Mouse (Mus musculus) forebrain, embryonic 10.5 days (tissue): ENCODE data around the gene Anapc4. TPM values are rescaled to one million over a fixed set of nuclear protein-coding genes. Genes with fewer than 3 reads are reported as not detected.

ENCODE experiments used
- DNase-seq: peaks from one replicate; pipeline ENCODE4 v3.0.0-alpha.2; 2017; ENCODE audit warnings: low spot score; ENCODE audit errors: extremely low spot score
- H3K27ac ChIP-seq: fragments of 300-500 bp; sonication (generic); 2 replicates; pipeline ENCODE4 v1.5.1; 2016; ENCODE audit warnings: mild to moderate bottlenecking
- H3K27me3 ChIP-seq: fragments of 300-500 bp; sonication (generic); 2 replicates; pipeline ENCODE4 v1.6.1; 2016; ENCODE audit warnings: mild to moderate bottlenecking; ENCODE audit not compliant: poor library complexity, severe bottlenecking
- H3K36me3 ChIP-seq: fragments of 300-500 bp; sonication (generic); replicated peaks from 2 replicates; pipeline ENCODE4 v1.6.1; 2016; ENCODE audit warnings: mild to moderate bottlenecking, moderate library complexity
- H3K4me1 ChIP-seq: fragments of 300-500 bp; sonication (generic); 2 replicates; pipeline ENCODE4 v1.6.1; 2016
- H3K4me3 ChIP-seq: fragments of 300-500 bp; sonication (generic); 2 replicates; pipeline ENCODE4 v1.5.1; 2016; ENCODE audit warnings: mild to moderate bottlenecking, moderate library complexity
- H3K9me3 ChIP-seq: fragments of 300-500 bp; sonication (generic); 2 replicates; pipeline ENCODE4 v1.6.1; 2016; ENCODE audit warnings: mild to moderate bottlenecking, moderate library complexity
- WGBS: fragments of 180-500 bp; shearing (Covaris S2); methylation state at CpG from one replicate; pipeline ENCODE4 v1.1.7; 2016; 5-methylcytosine and 5-hydroxymethylcytosine counted together
- polyA plus RNA-seq: library from polyadenylated mRNA; unstranded; fragments of >200 nt; fragmentation: Nextera tagmentation; extraction: Ambion mirVana; gene quantifications from 2 replicates; pipeline ENCODE4 v1.2.1, GENCODE M21; 2016

Gene Anapc4
- polyA plus RNA-seq: 116 and 118 TPM in 2 replicates

DNA sequence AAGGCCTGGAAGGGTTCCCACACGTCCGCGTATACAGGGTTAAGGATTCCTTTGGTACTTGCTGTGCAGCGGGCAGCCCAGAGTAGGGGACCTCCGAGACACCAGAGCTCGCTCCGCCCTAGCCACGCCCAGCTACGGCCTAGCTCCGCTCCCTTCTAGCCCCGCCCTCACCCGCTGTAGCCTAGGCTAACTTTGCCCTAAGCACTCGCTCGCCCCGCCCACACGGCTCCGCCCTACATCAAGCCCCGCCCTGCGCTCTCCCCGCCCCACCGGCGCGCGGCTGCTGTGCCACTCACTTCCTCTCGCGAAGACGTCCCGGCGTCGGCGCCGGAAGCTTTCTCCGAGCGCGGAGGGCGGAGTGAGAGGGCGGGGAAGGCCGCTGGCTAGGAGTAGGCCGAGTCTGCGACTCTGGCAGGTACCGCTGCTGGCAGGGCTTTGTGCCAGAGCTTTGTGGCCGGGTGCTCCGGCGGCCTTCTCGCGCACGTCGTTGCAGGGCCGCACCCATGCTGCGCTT, at the start of gene Anapc4:
Gene Anapc4, plus strand, starts transcription at position 252 of the 514 bp plus-strand sequence.
- H3K27me3 ChIP-seq: no peaks in the 10 kb centered on the region
- under 1% methylated on average over 50 of the region's 50 CpGs for WGBS
- H3K9me3 ChIP-seq: no peaks in the 10 kb centered on the region
- DNase-seq: peak; percentile 100
- H3K27ac ChIP-seq: peak within 1 kb of the TSS; percentile 93
- H3K36me3 ChIP-seq: peaks cover 29% of the 10 kb centered on the region
- H3K4me1 ChIP-seq: peaks cover 28% of the 10 kb centered on the region
- H3K4me3 ChIP-seq: peak within 1 kb of the TSS; percentile 76

DNA sequence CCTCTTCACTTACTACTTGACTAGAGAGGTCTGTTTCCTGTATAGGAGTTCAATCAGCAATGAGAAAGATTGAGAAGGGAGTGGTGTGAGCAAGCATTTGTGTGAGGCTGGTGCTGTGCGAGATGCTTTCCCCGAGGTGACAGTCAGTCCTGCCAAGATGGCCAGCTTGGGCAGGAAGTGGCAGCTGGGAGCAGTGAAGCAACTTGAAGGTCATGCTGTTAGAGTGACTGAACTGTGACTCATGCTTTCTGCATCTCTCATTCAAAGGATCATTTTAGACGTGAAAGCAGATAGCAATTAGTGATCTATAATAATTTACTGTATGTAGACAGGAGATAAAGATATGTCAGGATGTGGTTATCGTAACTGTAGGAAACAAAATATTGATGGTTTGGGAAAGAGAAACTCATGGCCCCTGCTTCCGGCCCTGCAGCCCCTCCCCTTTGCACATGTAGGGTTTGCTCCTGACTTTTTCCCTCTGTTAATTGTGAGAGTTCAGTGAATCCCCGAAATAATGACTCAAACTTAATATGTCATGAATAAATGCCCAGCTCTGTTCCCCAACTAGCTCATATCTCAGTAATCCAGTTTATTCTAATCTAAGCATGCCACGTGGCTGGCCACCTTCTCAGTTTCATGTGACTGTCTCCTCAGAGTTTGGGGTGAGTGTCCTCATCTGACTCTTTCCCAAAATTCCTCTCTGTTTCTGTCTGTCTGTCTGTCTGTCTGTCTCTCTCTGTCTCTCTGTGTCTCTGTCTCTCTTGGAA, 47.1 kb upstream of the Anapc4 start:
- no peak for DNase-seq
- Histone ChIP-seq H3K4me3 (no peak overlapping the region), H3K27ac (no peak overlapping the region), H3K36me3 (peaks cover 41% of the 10 kb centered on the region), H3K27me3 (no peaks in the 10 kb centered on the region), H3K9me3 (no peaks in the 10 kb centered on the region), H3K4me1 (peaks cover 4% of the 10 kb centered on the region; the same call in 1 of the 2 replicates)
- 90% methylated on average over 7 of the region's 7 CpGs for WGBS

DNA sequence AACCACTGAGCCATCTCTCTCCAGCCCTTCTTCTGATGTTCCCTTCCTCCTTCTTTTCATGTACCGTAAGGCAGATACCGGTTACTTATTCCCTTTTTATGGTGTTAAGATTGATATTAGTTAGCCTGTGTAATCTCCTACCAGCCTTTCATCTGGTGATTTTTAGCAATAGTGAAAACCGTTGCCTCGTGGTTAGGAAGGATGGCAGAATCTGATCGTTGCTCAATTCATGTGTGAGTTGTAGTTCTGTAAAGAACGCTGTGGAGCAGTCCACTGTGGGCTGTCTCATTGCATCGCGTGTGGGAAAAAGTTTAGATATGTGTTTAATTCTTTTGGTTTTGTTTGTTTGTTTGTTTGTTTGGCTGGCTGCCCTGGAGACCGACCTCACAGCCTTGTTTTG, 40.6 kb upstream of the Anapc4 start:
- no peak for DNase-seq
- Histone ChIP-seq H3K4me1 (no peaks in the 10 kb centered on the region), H3K27ac (no peak overlapping the region), H3K36me3 (peaks cover 42% of the 10 kb centered on the region), H3K4me3 (no peak overlapping the region), H3K9me3 (no peaks in the 10 kb centered on the region), H3K27me3 (no peaks in the 10 kb centered on the region)
- WGBS: 96% methylated on average over 9 of the region's 9 CpGs

- peaks cover 49% of the 10 kb centered on the region for H3K36me3 ChIP-seq
- H3K27me3 ChIP-seq: no peaks in the 10 kb centered on the region
- no peaks in the 10 kb centered on the region for H3K9me3 ChIP-seq
- no peak overlapping the region for H3K4me3 ChIP-seq
- no peak overlapping the region for H3K27ac ChIP-seq
- DNase-seq: no peak
- 92% methylated on average over 9 of the region's 9 CpGs for WGBS
- H3K4me1 ChIP-seq: no peaks in the 10 kb centered on the region
Observed at GRCm38 (mm10) chr5:52794109-52794508, 39.7 kb upstream of the Anapc4 start.

DNA sequence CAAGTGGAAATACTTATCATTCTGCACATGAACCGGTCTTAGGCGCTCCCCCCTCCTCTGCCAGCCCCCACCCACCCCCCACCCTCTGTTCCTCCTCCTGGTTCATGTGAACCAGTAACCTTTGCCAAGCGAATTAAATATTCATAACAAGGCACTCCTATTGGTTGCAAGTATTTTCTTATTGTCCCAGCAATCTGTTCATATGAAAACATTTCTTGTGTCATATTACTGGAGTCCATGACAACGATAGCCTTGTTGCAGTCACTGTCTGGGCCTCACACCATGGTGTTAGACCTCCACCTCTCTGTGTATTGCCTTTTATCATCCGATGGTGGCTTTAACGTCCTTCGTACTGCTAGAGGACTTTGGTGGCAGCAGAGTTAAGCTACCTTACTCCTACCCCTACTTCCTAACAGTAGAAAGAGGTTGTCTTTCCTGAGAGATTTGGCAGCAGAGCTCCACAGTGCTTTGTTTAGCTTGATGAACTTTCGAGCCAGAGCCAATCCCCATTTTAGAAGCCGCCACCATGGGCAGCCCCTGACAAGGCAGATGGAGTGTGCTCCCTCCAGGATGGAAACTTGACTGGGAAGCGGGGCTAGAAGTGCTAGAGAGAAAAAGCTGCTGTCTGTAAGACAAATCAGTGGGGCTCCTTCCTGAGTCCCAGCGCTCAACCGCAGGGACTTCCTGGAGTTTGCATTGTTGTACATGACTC, 34.4 kb upstream of the Anapc4 start:
- Histone ChIP-seq H3K36me3 (peaks cover 57% of the 10 kb centered on the region), H3K4me1 (no peaks in the 10 kb centered on the region), H3K9me3 (no peaks in the 10 kb centered on the region), H3K27ac (no peak overlapping the region), H3K27me3 (no peaks in the 10 kb centered on the region), H3K4me3 (no peak overlapping the region)
- WGBS: 91% methylated on average over 12 of the region's 12 CpGs
- no peak for DNase-seq

DNA sequence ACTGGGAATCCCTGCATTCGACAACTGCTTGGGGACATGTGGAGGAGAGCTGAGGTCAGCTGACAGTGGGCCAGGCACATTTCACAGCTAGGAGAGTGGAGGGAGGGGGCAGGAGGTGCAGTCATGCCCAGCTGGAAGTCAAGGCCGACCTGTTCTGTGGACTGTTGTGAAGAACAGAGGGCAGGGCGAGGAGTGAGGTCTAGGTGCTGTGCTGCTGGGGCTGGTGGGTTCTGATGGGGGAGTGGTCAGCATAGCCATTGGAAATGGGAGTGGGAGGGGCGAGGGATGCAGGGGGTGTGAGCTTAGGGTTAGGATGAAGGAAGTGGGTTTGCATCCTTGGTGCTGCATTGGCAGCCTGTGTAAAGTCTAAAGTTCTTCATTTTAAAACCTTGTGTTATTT, 28.0 kb upstream of the Anapc4 start:
- Histone ChIP-seq H3K27me3 (no peaks in the 10 kb centered on the region), H3K36me3 (peaks cover 71% of the 10 kb centered on the region), H3K4me1 (no peaks in the 10 kb centered on the region), H3K4me3 (no peak overlapping the region), H3K27ac (no peak overlapping the region), H3K9me3 (no peaks in the 10 kb centered on the region)
- 75% methylated on average over 4 of the region's 4 CpGs for WGBS
- DNase-seq: no peak

- WGBS: 91% methylated on average over 8 of the region's 8 CpGs
- peaks cover 76% of the 10 kb centered on the region for H3K36me3 ChIP-seq
- DNase-seq: no peak
Observed at GRCm38 (mm10) chr5:52806349-52806748, 27.5 kb upstream of the Anapc4 start.

DNA sequence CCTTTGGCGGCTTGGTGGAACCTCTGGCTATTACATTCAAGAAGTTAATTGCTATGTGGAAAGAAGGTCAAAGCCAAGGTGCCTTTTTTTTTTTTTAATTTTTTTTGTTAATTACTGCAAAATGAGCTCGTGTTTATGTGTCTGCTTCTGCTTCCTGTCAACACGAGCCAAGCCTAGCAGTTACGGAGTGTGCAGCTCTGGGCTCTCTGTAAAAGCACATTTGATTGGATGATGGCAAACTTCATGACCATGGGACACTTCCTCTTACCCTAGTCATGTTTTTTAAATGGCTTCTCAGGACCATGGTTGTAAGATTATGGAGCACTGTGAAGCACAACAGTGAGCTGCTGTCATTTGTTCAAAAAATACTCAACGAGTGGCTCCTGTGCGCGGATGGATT, 26.8 kb upstream of the Anapc4 start:
- Histone ChIP-seq H3K27me3 (no peaks in the 10 kb centered on the region), H3K9me3 (no peaks in the 10 kb centered on the region), H3K4me1 (no peaks in the 10 kb centered on the region), H3K27ac (no peak overlapping the region), H3K4me3 (no peak overlapping the region), H3K36me3 (peaks cover 74% of the 10 kb centered on the region)
- WGBS: 90% methylated on average over 7 of the region's 7 CpGs
- DNase-seq: no peak

More at GRCm38 (mm10) chr5:52806349-52806748, 27.5 kb upstream of the Anapc4 start:
- Histone ChIP-seq H3K4me3 (no peak overlapping the region), H3K4me1 (no peaks in the 10 kb centered on the region), H3K27ac (no peak overlapping the region), H3K27me3 (no peaks in the 10 kb centered on the region), H3K9me3 (no peaks in the 10 kb centered on the region)

- DNase-seq: no peak
- Histone ChIP-seq H3K27ac (no peak overlapping the region), H3K27me3 (no peaks in the 10 kb centered on the region), H3K4me3 (no peak overlapping the region), H3K36me3 (peaks cover 70% of the 10 kb centered on the region), H3K4me1 (no peaks in the 10 kb centered on the region), H3K9me3 (no peaks in the 10 kb centered on the region)
- 94% methylated on average over 6 of the region's 6 CpGs for WGBS
Observed at GRCm38 (mm10) chr5:52810446-52810845, 23.4 kb upstream of the Anapc4 start.

GRCm38 (mm10) chr5:52811056-52811455, 22.8 kb upstream of the Anapc4 start:
- H3K27ac ChIP-seq: no peak overlapping the region
- 92% methylated on average over 14 of the region's 14 CpGs for WGBS
- peaks cover 69% of the 10 kb centered on the region for H3K36me3 ChIP-seq
- H3K27me3 ChIP-seq: no peaks in the 10 kb centered on the region
- no peak overlapping the region for H3K4me3 ChIP-seq
- H3K9me3 ChIP-seq: no peaks in the 10 kb centered on the region
- H3K4me1 ChIP-seq: no peaks in the 10 kb centered on the region
- DNase-seq: no peak

- no peaks in the 10 kb centered on the region for H3K9me3 ChIP-seq
- no peak for DNase-seq
- no peak overlapping the region for H3K27ac ChIP-seq
- H3K27me3 ChIP-seq: no peaks in the 10 kb centered on the region
- H3K36me3 ChIP-seq: peaks cover 72% of the 10 kb centered on the region
- no peak overlapping the region for H3K4me3 ChIP-seq
- WGBS: 94% methylated on average over 10 of the region's 10 CpGs
- H3K4me1 ChIP-seq: no peaks in the 10 kb centered on the region
Observed at GRCm38 (mm10) chr5:52812456-52812855, 21.4 kb upstream of the Anapc4 start.

- no peak for DNase-seq
- Histone ChIP-seq H3K4me3 (no peak overlapping the region), H3K4me1 (no peaks in the 10 kb centered on the region), H3K27me3 (no peaks in the 10 kb centered on the region), H3K9me3 (no peaks in the 10 kb centered on the region), H3K27ac (no peak overlapping the region), H3K36me3 (peaks cover 64% of the 10 kb centered on the region)
- 96% methylated on average over 7 of the region's 7 CpGs for WGBS
Observed at GRCm38 (mm10) chr5:52813312-52813711, 20.5 kb upstream of the Anapc4 start.

DNA sequence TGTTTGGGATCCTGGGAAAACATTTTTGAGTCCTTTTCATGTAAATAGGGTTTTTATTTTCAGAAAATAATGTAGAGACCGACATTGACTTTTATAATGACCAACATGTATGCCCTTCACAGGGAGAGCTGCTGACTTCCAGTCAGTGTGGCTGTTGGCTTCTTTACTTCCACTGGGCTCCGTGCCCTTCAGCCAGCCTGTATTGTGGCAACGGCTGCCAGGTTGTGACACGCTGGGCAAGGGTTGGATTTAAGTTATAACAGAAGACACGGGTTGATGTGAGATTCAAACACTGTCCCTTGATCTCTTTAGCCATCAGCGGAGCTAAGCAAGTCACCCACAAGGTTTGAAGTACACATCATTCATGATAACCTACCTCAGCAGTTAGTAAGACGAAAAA, 15.1 kb upstream of the Anapc4 start:
- Histone ChIP-seq H3K9me3 (no peaks in the 10 kb centered on the region), H3K27me3 (no peaks in the 10 kb centered on the region), H3K36me3 (peaks cover 59% of the 10 kb centered on the region), H3K4me3 (no peak overlapping the region), H3K4me1 (no peaks in the 10 kb centered on the region), H3K27ac (no peak overlapping the region)
- no peak for DNase-seq
- 94% methylated on average over 7 of the region's 7 CpGs for WGBS
